9 mouse cellular contexts compared by ENCODE assay signal in the genomic region with DNA sequence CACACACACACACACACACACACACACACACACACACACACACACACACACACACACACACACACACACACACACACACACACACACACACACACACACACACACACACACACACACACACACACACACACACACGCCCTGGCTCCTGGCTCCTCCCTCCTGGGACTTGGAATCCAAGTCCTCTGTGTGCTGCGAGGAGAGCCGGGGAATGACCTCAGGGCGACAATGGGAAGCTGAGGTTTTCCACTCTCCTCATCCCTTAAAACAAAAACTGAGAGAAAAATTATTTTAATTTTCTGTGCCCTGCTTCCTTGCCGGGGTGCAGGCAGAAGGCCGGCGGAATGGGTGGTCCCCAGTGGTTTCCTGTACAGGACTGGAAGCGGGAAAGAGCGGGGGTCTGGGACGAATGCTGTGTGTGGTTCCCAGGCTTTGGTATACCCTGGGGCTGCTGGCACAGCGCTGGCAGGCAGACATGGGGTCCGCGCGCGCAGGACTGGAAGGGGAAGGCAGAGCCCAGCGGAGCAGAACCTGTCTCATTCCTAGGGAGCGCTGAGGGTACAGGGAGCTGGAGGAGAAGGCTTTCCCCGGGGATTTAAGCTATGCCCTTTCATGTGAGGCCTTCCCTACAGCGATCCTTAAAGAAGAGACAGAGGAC. TPM values are rescaled to one million over a fixed set of nuclear protein-coding genes. Genes with fewer than 3 reads are reported as not detected.
A peak's percentile ranks its signal among the peaks of the same experiment; 100 is the strongest.
DNase-seq lines count a peak whose midpoint lies in the region; ATAC-seq lines count a peak whose summit lies in the region.
"Had no signal": no experiment of that assay in that cellular context is flagged by ENCODE, and none has a peak within 500 bp of the region (broad histone marks: within the 10 kb centered on the region; RNA-seq: fewer than 3 reads in every experiment).

No protein-coding gene starts in this region.

- peak; percentile 58 for DNase-seq in adrenal gland, postnatal 14 days
- DNase-seq in adrenal gland, adult 8-10 months: no peak
- DNase-seq in kidney, adult 9 months: peak; percentile 43
- DNase-seq in spleen, postnatal 36 days (ENCODE audit: low spot score in 2 of 2): no peak
- no peak for DNase-seq in thymus, adult 18-20 months
- no peak for DNase-seq in thymus, postnatal 0 days (ENCODE audit: low spot score)
- DNase-seq: gastrocnemius, postnatal 14 days had no signal

- ATAC-seq in forebrain, embryonic 12.5 days (ENCODE audit: low FRiP score): no peak
- ATAC-seq in midbrain, embryonic 13.5 days: peak; percentile 56; the same call in 1 of the 2 replicates

- H3K4me1 ChIP-seq in forebrain, embryonic 12.5 days: peaks cover 4% of the 10 kb centered on the region; the same call in 1 of the 2 replicates
- H3K4me1 ChIP-seq in midbrain, embryonic 13.5 days (replicated peaks): peaks cover 5% of the 10 kb centered on the region

- no peak overlapping the region for H3K27ac ChIP-seq in forebrain, embryonic 12.5 days
- H3K27ac ChIP-seq in midbrain, embryonic 13.5 days: no peak overlapping the region

- H3K27me3 ChIP-seq in forebrain, embryonic 12.5 days: peaks cover 27% of the 10 kb centered on the region
- peaks cover 9% of the 10 kb centered on the region for H3K27me3 ChIP-seq in midbrain, embryonic 13.5 days

- peak overlapping the region; percentile 11 for H3K4me2 ChIP-seq in forebrain, embryonic 12.5 days
- peak overlapping the region; percentile 33 for H3K4me2 ChIP-seq in midbrain, embryonic 13.5 days (replicated peaks)

- no peaks in the 10 kb centered on the region for H3K9me3 ChIP-seq in forebrain, embryonic 12.5 days
- H3K9me3 ChIP-seq in midbrain, embryonic 13.5 days: no peaks in the 10 kb centered on the region

- 6% methylated on average over 19 of the region's 19 CpGs for WGBS in forebrain, embryonic 12.5 days
- WGBS in midbrain, embryonic 13.5 days: 6% methylated on average over 19 of the region's 19 CpGs

- 0 out of 2 replicates have a peak overlapping the region, but pooled peaks have one; percentile 9 for H3K4me3 ChIP-seq in forebrain, embryonic 12.5 days (replicated peaks)
- H3K4me3 ChIP-seq in midbrain, embryonic 13.5 days (replicated peaks): no peak overlapping the region

- no peaks in the 10 kb centered on the region for H3K36me3 ChIP-seq in forebrain, embryonic 12.5 days (replicated peaks)
- no peaks in the 10 kb centered on the region for H3K36me3 ChIP-seq in midbrain, embryonic 13.5 days

- H3K9ac ChIP-seq in forebrain, embryonic 12.5 days: 0 out of 2 replicates have a peak overlapping the region, but pooled peaks have one; percentile 18
- 0 out of 2 replicates have a peak overlapping the region, but pooled peaks have one; percentile 32 for H3K9ac ChIP-seq in midbrain, embryonic 13.5 days (replicated peaks)

RNA-seq across cellular contexts. Expression of gene Onecut3, which starts 30.1 kb away (rescaled TPM):
- not detected in 2 replicates for total RNA-seq in adrenal gland, postnatal 14 days (2021)
- total RNA-seq in adrenal gland, adult 8-10 months (2022): not detected
- polyA plus RNA-seq in forebrain, embryonic 12.5 days (2016; fragmentation: Nextera tagmentation; extraction: Ambion mirVana): 0.68 and 0.83 TPM in 2 replicates
- 2.6 and 3.0 TPM in 2 replicates for polyA plus RNA-seq in midbrain, embryonic 13.5 days (2015; fragmentation: Nextera tagmentation; extraction: Ambion mirVana)
- polyA plus RNA-seq in thymus, postnatal 0 days (2015; fragmentation: Nextera tagmentation; extraction: Ambion mirVana): not detected in 2 replicates
- total RNA-seq: gastrocnemius, postnatal 14 days had no signal

RNA-seq across cellular contexts. Expression of gene Tcf3, which starts 31.1 kb away (rescaled TPM):
- total RNA-seq in adrenal gland, postnatal 14 days (2021): 54.4 and 61.8 TPM in 2 replicates
- 10 to 100 TPM; 56.7 to 75.7 (median 66.8) TPM for total RNA-seq in adrenal gland, adult 8-10 months (2022)
- 203 and 205 TPM in 2 replicates for polyA plus RNA-seq in forebrain, embryonic 12.5 days (2016; fragmentation: Nextera tagmentation; extraction: Ambion mirVana)
- 67.7 and 82.3 TPM in 2 replicates for polyA plus RNA-seq in midbrain, embryonic 13.5 days (2015; fragmentation: Nextera tagmentation; extraction: Ambion mirVana)
- 89.7 and 96.8 TPM in 2 replicates for polyA plus RNA-seq in thymus, postnatal 0 days (2015; fragmentation: Nextera tagmentation; extraction: Ambion mirVana)

RNA-seq across cellular contexts. Expression of gene Uqcr11, which starts 57.9 kb away (rescaled TPM):
- total RNA-seq in adrenal gland, postnatal 14 days (2021): 1,202 and 1,279 TPM in 2 replicates
- 100 to 1,000 TPM; 515 to 715 (median 604) TPM for total RNA-seq in adrenal gland, adult 8-10 months (2022)
- polyA plus RNA-seq in forebrain, embryonic 12.5 days (2016; fragmentation: Nextera tagmentation; extraction: Ambion mirVana): 371 and 400 TPM in 2 replicates
- 518 and 572 TPM in 2 replicates for polyA plus RNA-seq in midbrain, embryonic 13.5 days (2015; fragmentation: Nextera tagmentation; extraction: Ambion mirVana)
- polyA plus RNA-seq in thymus, postnatal 0 days (2015; fragmentation: Nextera tagmentation; extraction: Ambion mirVana): 635 and 689 TPM in 2 replicates

Comparison
In these comparisons a context has a peak if more than half of its experiments do, and no peak if none do; other contexts are left out.
1. DNase-seq: peak in adrenal gland, postnatal 14 days (single experiment) and kidney, adult 9 months (single experiment); none in adrenal gland, adult 8-10 months (single experiment), spleen, postnatal 36 days (0 of 2), thymus, adult 18-20 months (0 of 2) and thymus, postnatal 0 days (single experiment).